Mouse (Mus musculus): ENCODE measurements around the gene Fam184a. TPM values are rescaled to one million over a fixed set of nuclear protein-coding genes. Genes with fewer than 3 reads are reported as not detected.
"Not testable (repeated sequence)": the region's sequence is repeated elsewhere in the genome, so short reads cannot be mapped to it uniquely, and the experiment has no call there.

The Fam184a gene
- polyA plus RNA-seq, 1 experiment from 2014 or later, result 14.8 TPM

GRCm38 (mm10) chr10:53687888-53688287 is 63.0 kb downstream of the Fam184a start:
- Histone ChIP-seq H3K9ac (no peak overlapping the region), H3K27ac (no peak overlapping the region), H3K27me3 (replicated peaks) (no peaks in the 10 kb centered on the region), H3K9me3 (no peaks in the 10 kb centered on the region), H3K4me3 (no peak overlapping the region), H3K36me3 (replicated peaks) (no peaks in the 10 kb centered on the region), H3K4me2 (no peak overlapping the region), H3K4me1 (no peaks in the 10 kb centered on the region)
- WGBS, result 65% methylated on average over 5 of the region's 5 CpGs
- no peak for ATAC-seq (replicated peaks)

- H3K36me3 ChIP-seq (replicated peaks), result no peaks in the 10 kb centered on the region
- no peak overlapping the region for H3K4me2 ChIP-seq
- no peak overlapping the region for H3K4me3 ChIP-seq
- no peaks in the 10 kb centered on the region for H3K4me1 ChIP-seq
- no peaks in the 10 kb centered on the region for H3K9me3 ChIP-seq
- ATAC-seq (replicated peaks), result no peak
- no peak overlapping the region for H3K9ac ChIP-seq
- no peak overlapping the region for H3K27ac ChIP-seq
- H3K27me3 ChIP-seq (replicated peaks), result no peaks in the 10 kb centered on the region
- WGBS, result 75% methylated on average over 3 of the region's 3 CpGs
Measured at GRCm38 (mm10) chr10:53685806-53686205, 65.1 kb downstream of the Fam184a start.

GRCm38 (mm10) chr10:53683226-53683625 is 67.7 kb downstream of the Fam184a start:
- H3K9ac ChIP-seq, result no peak overlapping the region
- 64% methylated on average over 5 of the region's 5 CpGs for WGBS
- no peak for ATAC-seq (replicated peaks)
- no peaks in the 10 kb centered on the region for H3K27me3 ChIP-seq (replicated peaks)
- no peaks in the 10 kb centered on the region for H3K36me3 ChIP-seq (replicated peaks)
- H3K4me2 ChIP-seq, result no peak overlapping the region
- no peaks in the 10 kb centered on the region for H3K4me1 ChIP-seq
- H3K27ac ChIP-seq, result no peak overlapping the region
- no peak overlapping the region for H3K4me3 ChIP-seq
- H3K9me3 ChIP-seq, result no peaks in the 10 kb centered on the region

- Histone ChIP-seq H3K27me3 (replicated peaks) (no peaks in the 10 kb centered on the region), H3K27ac (no peak overlapping the region), H3K9me3 (no peaks in the 10 kb centered on the region), H3K4me2 (no peak overlapping the region), H3K9ac (no peak overlapping the region), H3K4me1 (no peaks in the 10 kb centered on the region), H3K36me3 (replicated peaks) (no peaks in the 10 kb centered on the region), H3K4me3 (no peak overlapping the region)
- ATAC-seq (replicated peaks), result peak; percentile 78
- WGBS, result 40% methylated on average over 6 of the region's 6 CpGs
Measured at GRCm38 (mm10) chr10:53679690-53680557, 71.0 kb downstream of the Fam184a start.

- Histone ChIP-seq H3K27ac (no peak overlapping the region), H3K9ac (no peak overlapping the region), H3K9me3 (no peaks in the 10 kb centered on the region), H3K27me3 (replicated peaks) (no peaks in the 10 kb centered on the region), H3K36me3 (replicated peaks) (no peaks in the 10 kb centered on the region), H3K4me1 (no peaks in the 10 kb centered on the region), H3K4me2 (no peak overlapping the region), H3K4me3 (no peak overlapping the region)
- 78% methylated on average over 4 of the region's 4 CpGs for WGBS
- no peak for ATAC-seq (replicated peaks)
Measured at GRCm38 (mm10) chr10:53661788-53662187, 89.1 kb downstream of the Fam184a start.

GRCm38 (mm10) chr10:53654239-53654638 is 96.7 kb downstream of the Fam184a start:
- WGBS, result 87% methylated on average over 5 of the region's 5 CpGs
- H3K9ac ChIP-seq; H3K27ac ChIP-seq; H3K27me3 ChIP-seq (replicated peaks); H3K4me3 ChIP-seq; H3K4me1 ChIP-seq; H3K36me3 ChIP-seq (replicated peaks); ATAC-seq (replicated peaks); H3K4me2 ChIP-seq; H3K9me3 ChIP-seq: not testable (repeated sequence)

GRCm38 (mm10) chr10:53650683-53651082 is 100.2 kb downstream of the Fam184a start:
- WGBS, result 82% methylated on average over 2 of the region's 2 CpGs

GRCm38 (mm10) chr10:53641507-53641906 is 109.4 kb downstream of the Fam184a start:
- no peaks in the 10 kb centered on the region for H3K27me3 ChIP-seq (replicated peaks)
- H3K4me3 ChIP-seq, result no peak overlapping the region
- H3K4me1 ChIP-seq, result no peaks in the 10 kb centered on the region
- no peaks in the 10 kb centered on the region for H3K36me3 ChIP-seq (replicated peaks)
- H3K9me3 ChIP-seq, result no peaks in the 10 kb centered on the region
- no peak overlapping the region for H3K9ac ChIP-seq
- no peak overlapping the region for H3K27ac ChIP-seq
- peak; percentile 92 for ATAC-seq (replicated peaks)
- no peak overlapping the region for H3K4me2 ChIP-seq

More at GRCm38 (mm10) chr10:53650683-53651082, 100.2 kb downstream of the Fam184a start:
- ATAC-seq (replicated peaks), result no peak
- Histone ChIP-seq H3K4me2 (no peak overlapping the region), H3K4me1 (no peaks in the 10 kb centered on the region), H3K9ac (no peak overlapping the region), H3K4me3 (no peak overlapping the region), H3K36me3 (replicated peaks) (0 out of 2 replicates have a peak, but pooled peaks cover 4% of the 10 kb centered on the region), H3K27me3 (replicated peaks) (no peaks in the 10 kb centered on the region), H3K9me3 (no peaks in the 10 kb centered on the region), H3K27ac (no peak overlapping the region)

GRCm38 (mm10) chr10:53635246-53635971 is 115.5 kb downstream of the Fam184a start:
- WGBS, result 90% methylated on average over 13 of the region's 13 CpGs
- ATAC-seq (replicated peaks), result no peak
- no peak overlapping the region for H3K4me3 ChIP-seq
- H3K27ac ChIP-seq, result no peak overlapping the region
- no peaks in the 10 kb centered on the region for H3K36me3 ChIP-seq (replicated peaks)
- no peak overlapping the region for H3K4me2 ChIP-seq
- no peaks in the 10 kb centered on the region for H3K27me3 ChIP-seq (replicated peaks)
- H3K9ac ChIP-seq, result no peak overlapping the region
- H3K4me1 ChIP-seq, result no peaks in the 10 kb centered on the region
- no peaks in the 10 kb centered on the region for H3K9me3 ChIP-seq

- no peaks in the 10 kb centered on the region for H3K36me3 ChIP-seq (replicated peaks)
- H3K4me2 ChIP-seq, result no peak overlapping the region
- no peak overlapping the region for H3K4me3 ChIP-seq
- H3K9ac ChIP-seq, result no peak overlapping the region
- H3K27ac ChIP-seq, result no peak overlapping the region
- 71% methylated on average over 10 of the region's 10 CpGs for WGBS
- ATAC-seq (replicated peaks), result no peak
- no peaks in the 10 kb centered on the region for H3K4me1 ChIP-seq
- H3K9me3 ChIP-seq, result no peaks in the 10 kb centered on the region
- no peaks in the 10 kb centered on the region for H3K27me3 ChIP-seq (replicated peaks)
Measured at GRCm38 (mm10) chr10:53634160-53634559, 116.8 kb downstream of the Fam184a start.

GRCm38 (mm10) chr10:53630339-53630738 is 120.6 kb downstream of the Fam184a start, which contains the start of gene Mcm9:
Gene Mcm9, minus strand, starts transcription at chr10:53630439.
- not testable (repeated sequence) for H3K36me3 ChIP-seq (replicated peaks); H3K9me3 ChIP-seq; H3K4me1 ChIP-seq; H3K27me3 ChIP-seq (replicated peaks); ATAC-seq (replicated peaks)
- Histone ChIP-seq H3K27ac (peak within 1 kb of the TSS; percentile 87), H3K4me3 (peak within 1 kb of the TSS; percentile 58), H3K9ac (peak within 1 kb of the TSS; percentile 53), H3K4me2 (peak within 1 kb of the TSS; percentile 46)
- WGBS, result 61% methylated on average over 10 of the region's 10 CpGs

GRCm38 (mm10) chr10:53629918-53630250 is 121.0 kb downstream of the Fam184a start:
- 1% methylated on average over 35 of the region's 35 CpGs for WGBS
- Histone ChIP-seq H3K36me3 (replicated peaks) (no peaks in the 10 kb centered on the region), H3K27ac (peak overlapping the region; percentile 87), H3K9ac (peak overlapping the region; percentile 53), H3K27me3 (replicated peaks) (no peaks in the 10 kb centered on the region), H3K4me3 (peak overlapping the region; percentile 58), H3K9me3 (no peaks in the 10 kb centered on the region), H3K4me2 (peak overlapping the region; percentile 46), H3K4me1 (peaks cover 5% of the 10 kb centered on the region; the same call in 1 of the 2 replicates)
- ATAC-seq (replicated peaks), result peak; percentile 98
